In the genomic region with DNA sequence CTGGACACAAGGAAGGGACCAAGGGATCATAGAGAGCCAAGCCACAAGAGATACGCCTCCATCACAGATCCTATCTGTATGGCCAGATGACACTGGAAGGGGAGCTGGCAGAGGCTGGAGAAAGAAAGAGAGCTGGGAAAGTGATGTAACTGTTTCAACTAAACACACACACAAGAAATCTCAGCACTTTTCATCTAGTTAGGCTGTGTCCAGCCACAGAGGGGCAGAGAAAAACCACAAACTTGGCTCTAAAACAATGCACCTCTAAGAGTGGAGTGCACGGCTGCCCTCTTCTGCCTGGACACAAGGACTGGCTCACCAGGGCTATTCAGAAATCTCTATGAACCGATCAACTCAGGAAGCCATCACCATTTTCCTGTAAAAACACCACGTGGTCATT, we compare ENCODE assay signal across 16 mouse cellular contexts.
A peak's percentile ranks its signal among the peaks of the same experiment; 100 is the strongest.
DNase-seq lines count a peak whose midpoint lies in the region; ATAC-seq and TF ChIP-seq lines count a peak whose summit lies in the region.
"Had no signal": no experiment of that assay in that cellular context is flagged by ENCODE, and none has a peak within 500 bp of the region (broad histone marks: within the 10 kb centered on the region; RNA-seq: fewer than 3 reads in every experiment).

No protein-coding gene starts in this region.

- 0 out of 2 replicates have a peak overlapping the region, but pooled peaks have one; percentile 29 for H3K27ac ChIP-seq in kidney, embryonic 15.5 days
- peak overlapping the region; percentile 27; the same call in 1 of the 2 replicates for H3K27ac ChIP-seq in embryonic facial prominence, embryonic 10.5 days (replicated peaks)
- peak overlapping the region; percentile 85 for H3K27ac ChIP-seq in lung, embryonic 16.5 days (ENCODE audit: low read length)
- H3K27ac ChIP-seq: macrophage; neural tube, embryonic 15.5 days had no signal

- peaks cover 31% of the 10 kb centered on the region for H3K36me3 ChIP-seq in kidney, embryonic 15.5 days
- H3K36me3 ChIP-seq in C2C12 (ENCODE audit: control insufficient read depth, insufficient read depth) = peaks cover 46% of the 10 kb centered on the region
- H3K36me3 ChIP-seq in embryonic facial prominence, embryonic 10.5 days (replicated peaks) = peaks cover 13% of the 10 kb centered on the region
- no peaks in the 10 kb centered on the region; the same call in 1 of the 2 replicates for H3K36me3 ChIP-seq in lung, embryonic 16.5 days (ENCODE audit: control insufficient read depth, insufficient read depth, low read length)
- H3K36me3 ChIP-seq: neural tube, embryonic 15.5 days had no signal

- ATAC-seq in kidney, embryonic 15.5 days (replicated peaks; ENCODE audit: low FRiP score) = no peak
- peak; percentile 51 for ATAC-seq in lung, embryonic 16.5 days (ENCODE audit: low read depth)
- ATAC-seq: activated CD4-positive, CD25-positive, alpha-beta regulatory T cell, adult 4 months; midbrain, embryonic 16.5 days had no signal

- H3ac ChIP-seq in C2C12 (ENCODE audit: control insufficient read depth, insufficient read length, low read depth) = no peak overlapping the region

- H3K4me2 ChIP-seq in kidney, embryonic 15.5 days = no peak overlapping the region
- no peak overlapping the region for H3K4me2 ChIP-seq in lung, embryonic 16.5 days (ENCODE audit: low read depth, low read length)
- H3K4me2 ChIP-seq: neural tube, embryonic 15.5 days had no signal

- no peak for DNase-seq in kidney, adult 8-10 months
- DNase-seq in embryonic facial prominence, embryonic 10.5 days (ENCODE audit: low spot score) = no peak
- DNase-seq in spleen, adult 12 weeks (ENCODE audit: low spot score) = no peak
- no peak for DNase-seq in adrenal gland, postnatal 14 days
- DNase-seq: cerebellum, postnatal 10 days; heart, postnatal 14 days; kidney, adult 11 months; layer of hippocampus, adult 9-11 months; thymus, postnatal 4 days had no signal

- H3K4me3 ChIP-seq in kidney, embryonic 15.5 days (replicated peaks) = no peak overlapping the region
- no peak overlapping the region for H3K4me3 ChIP-seq in C2C12 (ENCODE audit: insufficient read depth, poor library complexity, severe bottlenecking)
- H3K4me3 ChIP-seq in embryonic facial prominence, embryonic 10.5 days = no peak overlapping the region
- no peak overlapping the region for H3K4me3 ChIP-seq in lung, embryonic 16.5 days (ENCODE audit: low read length)
- H3K4me3 ChIP-seq: neural tube, embryonic 15.5 days had no signal

- peak; percentile 30 for TF ChIP-seq CTCF in C2C12 (IDR thresholded peaks at IDR 0.05; ENCODE audit: control insufficient read depth, insufficient read depth, insufficient read length)

- H3K79me3 ChIP-seq in C2C12 (ENCODE audit: low read depth) = no peaks in the 10 kb centered on the region

- H3K4me1 ChIP-seq in kidney, embryonic 15.5 days = peaks cover 16% of the 10 kb centered on the region
- peaks cover 27% of the 10 kb centered on the region for H3K4me1 ChIP-seq in embryonic facial prominence, embryonic 10.5 days
- peaks cover 10% of the 10 kb centered on the region for H3K4me1 ChIP-seq in lung, embryonic 16.5 days (replicated peaks; ENCODE audit: control insufficient read depth, insufficient read depth, low read length)
- H3K4me1 ChIP-seq: neural tube, embryonic 15.5 days had no signal

- WGBS in kidney, embryonic 15.5 days = 75% methylated on average over 4 of the region's 4 CpGs
- 81% methylated on average over 4 of the region's 4 CpGs for WGBS in embryonic facial prominence, embryonic 10.5 days
- WGBS in lung, embryonic 16.5 days = 62% methylated on average over 4 of the region's 4 CpGs

- no peaks in the 10 kb centered on the region for H3K9me3 ChIP-seq in kidney, embryonic 15.5 days (replicated peaks)
- H3K9me3 ChIP-seq in embryonic facial prominence, embryonic 10.5 days = no peaks in the 10 kb centered on the region
- no peaks in the 10 kb centered on the region for H3K9me3 ChIP-seq in lung, embryonic 16.5 days (ENCODE audit: control insufficient read depth, low read length)
- H3K9me3 ChIP-seq: neural tube, embryonic 15.5 days had no signal

- H3K9ac ChIP-seq in kidney, embryonic 15.5 days = no peak overlapping the region
- no peak overlapping the region for H3K9ac ChIP-seq in lung, embryonic 16.5 days (ENCODE audit: low read length)
- H3K9ac ChIP-seq: neural tube, embryonic 15.5 days had no signal

- H3K79me2 ChIP-seq in C2C12 (ENCODE audit: control insufficient read depth, insufficient read depth) = peaks cover 6% of the 10 kb centered on the region

- no peaks in the 10 kb centered on the region for H3K27me3 ChIP-seq in kidney, embryonic 15.5 days
- H3K27me3 ChIP-seq in C2C12 (ENCODE audit: control insufficient read depth, insufficient read depth, insufficient read length) = no peaks in the 10 kb centered on the region
- H3K27me3 ChIP-seq in embryonic facial prominence, embryonic 10.5 days (replicated peaks; ENCODE audit: low read depth, poor library complexity, severe bottlenecking) = no peaks in the 10 kb centered on the region
- H3K27me3 ChIP-seq in lung, embryonic 16.5 days (ENCODE audit: control insufficient read depth, insufficient read depth, low read depth, low read length) = no peaks in the 10 kb centered on the region
- H3K27me3 ChIP-seq: neural tube, embryonic 15.5 days had no signal

TF ChIP-seq in C2C12, 6 proteins besides CTCF, POLR2A, EP300 and RAD21:
- TF ChIP-seq MYOD1 (IDR thresholded peaks at IDR 0.05; ENCODE audit: control insufficient read depth, insufficient read length, low read depth) (no peak), CEBPB (IDR thresholded peaks at IDR 0.05; ENCODE audit: low read depth) (no peak), USF1 (IDR thresholded peaks at IDR 0.05; ENCODE audit: low read depth) (no peak), MYOG (IDR thresholded peaks at IDR 0.05; ENCODE audit: control insufficient read depth, extremely low read depth, insufficient read length) (no peak), FOSL1 (IDR thresholded peaks at IDR 0.05; ENCODE audit: insufficient read depth, low read length, poor library complexity, severe bottlenecking) (no peak), MAX (IDR thresholded peaks at IDR 0.05) (no peak)
TF ChIP-seq in C2C12: peak in this region for 0.

Comparison
In these comparisons a context has a peak if more than half of its experiments do, and no peak if none do; other contexts are left out.
1. H3K27ac ChIP-seq: peak in every context shown above with its lines; median percentile 85 in lung, embryonic 16.5 days; 29 in kidney, embryonic 15.5 days; 27 in embryonic facial prominence, embryonic 10.5 days.